Comparison of ENCODE assay signal across 20 mouse cellular contexts in genomic region chr3:39540530-39541118, GRCm38 (mm10).
"Had no signal": no experiment of that assay in that cellular context is flagged by ENCODE, and none has a peak within 500 bp of the region (broad histone marks: within the 10 kb centered on the region; RNA-seq: fewer than 3 reads in every experiment).

No protein-coding gene starts in this region.

- H3K27ac ChIP-seq: layer of hippocampus, adult 2 months; left cerebral cortex, adult 2 months; liver, embryonic 14.5 days; macrophage; midbrain, embryonic 12.5 days; neural tube, embryonic 13.5 days had no signal

- H3K9ac ChIP-seq: liver, embryonic 14.5 days; liver, postnatal 0 days; lung, embryonic 14.5 days; midbrain, embryonic 12.5 days; neural tube, embryonic 13.5 days had no signal

- H3K4me1 ChIP-seq: midbrain, embryonic 12.5 days; neural tube, embryonic 13.5 days had no signal

- ATAC-seq: liver, postnatal 0 days; lung, postnatal 0 days; midbrain, embryonic 16.5 days had no signal

- H3K4me3 ChIP-seq: layer of hippocampus, adult 2 months; left cerebral cortex, adult 2 months; midbrain, embryonic 12.5 days; myocyte; neural tube, embryonic 13.5 days had no signal

- H3K27me3 ChIP-seq: midbrain, embryonic 12.5 days; neural tube, embryonic 13.5 days had no signal

- DNase-seq: kidney, adult 11 months; kidney, adult 9 months; kidney, postnatal 14 days; layer of hippocampus, adult 9-11 months; layer of hippocampus, postnatal 36 days; liver, postnatal 0 days; lung, embryonic 14.5 days; retina, postnatal 1 day; right cerebral cortex, postnatal 25 days; thymus, adult 18-20 months; thymus, postnatal 36 days had no signal

- H3K4me2 ChIP-seq: lung, embryonic 14.5 days; midbrain, embryonic 12.5 days; neural tube, embryonic 13.5 days had no signal

- H3K36me3 ChIP-seq: midbrain, embryonic 12.5 days; neural tube, embryonic 13.5 days had no signal

- H3K9me3 ChIP-seq: midbrain, embryonic 12.5 days; neural tube, embryonic 13.5 days had no signal
